ENCODE assay signal across 8 mouse cellular contexts in genomic region chr19:8965771-8966170, GRCm38 (mm10). TPM values are rescaled to one million over a fixed set of nuclear protein-coding genes. Genes with fewer than 3 reads are reported as not detected.
DNase-seq lines count a peak whose midpoint lies in the region; ATAC-seq and TF ChIP-seq lines count a peak whose summit lies in the region.

No protein-coding gene starts in this region.

- H3K4me2 ChIP-seq in hindbrain, embryonic 11.5 days (replicated peaks; ENCODE audit: low read depth, low read length), result peak overlapping the region; percentile 26
- H3K4me2 ChIP-seq in liver, embryonic 15.5 days, result peak overlapping the region; percentile 74

- 80% methylated on average over 8 of the region's 8 CpGs for WGBS in hindbrain, embryonic 11.5 days
- 72% methylated on average over 8 of the region's 8 CpGs for WGBS in liver, embryonic 15.5 days (ENCODE audit: insufficient replicate concordance)

- no peaks in the 10 kb centered on the region for H3K27me3 ChIP-seq in testis, adult 2 months (ENCODE audit: control insufficient read depth, insufficient read depth, low read length)
- no peaks in the 10 kb centered on the region for H3K27me3 ChIP-seq in hindbrain, embryonic 11.5 days (ENCODE audit: control insufficient read depth, insufficient read depth, low read length)
- H3K27me3 ChIP-seq in liver, embryonic 15.5 days, result no peaks in the 10 kb centered on the region

- H3K9me3 ChIP-seq in hindbrain, embryonic 11.5 days (ENCODE audit: control insufficient read depth, low read length), result no peaks in the 10 kb centered on the region
- no peaks in the 10 kb centered on the region for H3K9me3 ChIP-seq in liver, embryonic 15.5 days (replicated peaks)

- TF ChIP-seq CTCF in testis, adult 2 months (IDR thresholded peaks at IDR 0.05; ENCODE audit: control insufficient read depth, insufficient read depth, insufficient replicate concordance, low read depth, low read length), result no peak

- H3K36me3 ChIP-seq in testis, adult 2 months (ENCODE audit: control insufficient read depth, insufficient read depth, low read length), result peaks cover 4% of the 10 kb centered on the region; the same call in 1 of the 2 replicates
- H3K36me3 ChIP-seq in hindbrain, embryonic 11.5 days (ENCODE audit: control insufficient read depth, insufficient read depth, low read length), result peaks cover 18% of the 10 kb centered on the region
- peaks cover 74% of the 10 kb centered on the region for H3K36me3 ChIP-seq in liver, embryonic 15.5 days (replicated peaks)

- no peak; the same call in 1 of the 2 replicates for TF ChIP-seq POLR2A in testis, adult 2 months (IDR thresholded peaks at IDR 0.05; ENCODE audit: control insufficient read depth, low read depth, low read length)

- H3K27ac ChIP-seq in testis, adult 2 months (ENCODE audit: control insufficient read depth, insufficient read depth, low read depth, low read length), result peak overlapping the region; percentile 98
- H3K27ac ChIP-seq in hindbrain, embryonic 11.5 days (ENCODE audit: low read depth, low read length), result peak overlapping the region; percentile 70; the same call in 1 of the 2 replicates
- H3K27ac ChIP-seq in liver, embryonic 15.5 days (replicated peaks), result peak overlapping the region; percentile 86

- H3K9ac ChIP-seq in hindbrain, embryonic 11.5 days (ENCODE audit: low read depth, low read length), result no peak overlapping the region; the same call in 1 of the 2 replicates
- peak overlapping the region; percentile 70 for H3K9ac ChIP-seq in liver, embryonic 15.5 days

- DNase-seq in adrenal gland, postnatal 25 days, result peak; percentile 22
- DNase-seq in adrenal gland, postnatal 36 days, result no peak
- DNase-seq in testis, postnatal 14 days (ENCODE audit: low spot score), result no peak
- no peak for DNase-seq in hindbrain, embryonic 11.5 days (ENCODE audit: low spot score)
- no peak for DNase-seq in urinary bladder, adult 2 months (ENCODE audit: low spot score)
- DNase-seq in frontal cortex, postnatal 14 days (ENCODE audit: low spot score in 2 of 2), result no peak

- no peak for ATAC-seq in hindbrain, embryonic 11.5 days (ENCODE audit: low FRiP score)
- no peak for ATAC-seq in liver, embryonic 15.5 days (ENCODE audit: insufficient read depth)

- H3K4me1 ChIP-seq in testis, adult 2 months (ENCODE audit: control insufficient read depth, insufficient read depth, low read length), result peaks cover 5% of the 10 kb centered on the region
- peaks cover 3% of the 10 kb centered on the region; the same call in 1 of the 2 replicates for H3K4me1 ChIP-seq in hindbrain, embryonic 11.5 days (replicated peaks; ENCODE audit: control insufficient read depth, insufficient read depth, low read length)
- peaks cover 41% of the 10 kb centered on the region for H3K4me1 ChIP-seq in liver, embryonic 15.5 days (replicated peaks)

- peak overlapping the region; percentile 98 for H3K4me3 ChIP-seq in testis, adult 2 months (ENCODE audit: control insufficient read depth, low read depth, low read length)
- H3K4me3 ChIP-seq in hindbrain, embryonic 11.5 days (ENCODE audit: low read depth, low read length), result peak overlapping the region; percentile 86; the same call in 1 of the 2 replicates
- peak overlapping the region; percentile 80 for H3K4me3 ChIP-seq in liver, embryonic 15.5 days (replicated peaks)

RNA-seq across cellular contexts. Expression of gene Eef1g, which starts 1.1 kb away (rescaled TPM):
- 327 and 416 TPM in 2 replicates for total RNA-seq in adrenal gland, postnatal 25 days (2021)
- 100 to 1,000 TPM; 331 to 363 TPM for total RNA-seq in adrenal gland, postnatal 36 days (2021)
- polyA plus RNA-seq in testis, adult 2 months (2012; rRNA removed), result 442 and 506 TPM in 2 replicates
- 462 and 475 TPM in 2 replicates for polyA plus RNA-seq in hindbrain, embryonic 11.5 days (2014; fragmentation: Nextera tagmentation; extraction: Ambion mirVana)
- 177 and 180 TPM in 2 replicates for polyA plus RNA-seq in liver, embryonic 15.5 days (2015; fragmentation: Nextera tagmentation; extraction: Ambion mirVana)
- polyA plus RNA-seq in urinary bladder, adult 2 months (2012; rRNA removed), result 398 and 489 TPM in 2 replicates

RNA-seq across cellular contexts. Expression of gene Tut1, which starts 12.1 kb away (rescaled TPM):
- 23.1 and 23.6 TPM in 2 replicates for total RNA-seq in adrenal gland, postnatal 25 days (2021)
- 10 to 100 TPM; 20.7 to 24.4 TPM for total RNA-seq in adrenal gland, postnatal 36 days (2021)
- 38.2 and 38.6 TPM in 2 replicates for polyA plus RNA-seq in testis, adult 2 months (2012; rRNA removed)
- 23.7 and 27.8 TPM in 2 replicates for polyA plus RNA-seq in hindbrain, embryonic 11.5 days (2014; fragmentation: Nextera tagmentation; extraction: Ambion mirVana)
- 13.7 and 14.6 TPM in 2 replicates for polyA plus RNA-seq in liver, embryonic 15.5 days (2015; fragmentation: Nextera tagmentation; extraction: Ambion mirVana)
- polyA plus RNA-seq in urinary bladder, adult 2 months (2012; rRNA removed), result 21.8 and 24.1 TPM in 2 replicates

RNA-seq across cellular contexts. Expression of gene Ahnak, which starts 23.3 kb away (rescaled TPM):
- total RNA-seq in adrenal gland, postnatal 25 days (2021), result 93.0 and 106 TPM in 2 replicates
- 100 to 1,000 TPM; 114 to 197 TPM for total RNA-seq in adrenal gland, postnatal 36 days (2021)
- 1.6 and 2.3 TPM in 2 replicates for polyA plus RNA-seq in testis, adult 2 months (2012; rRNA removed)
- polyA plus RNA-seq in hindbrain, embryonic 11.5 days (2014; fragmentation: Nextera tagmentation; extraction: Ambion mirVana), result 6.0 and 14.1 TPM in 2 replicates
- polyA plus RNA-seq in liver, embryonic 15.5 days (2015; fragmentation: Nextera tagmentation; extraction: Ambion mirVana), result 2.5 and 3.0 TPM in 2 replicates
- polyA plus RNA-seq in urinary bladder, adult 2 months (2012; rRNA removed), result 126 and 168 TPM in 2 replicates

RNA-seq across cellular contexts. Expression of gene Mta2, which starts 24.1 kb away (rescaled TPM):
- total RNA-seq in adrenal gland, postnatal 25 days (2021), result 98.6 and 104 TPM in 2 replicates
- total RNA-seq in adrenal gland, postnatal 36 days (2021), result 10 to 100 TPM; 88.0 to 88.6 TPM
- polyA plus RNA-seq in testis, adult 2 months (2012; rRNA removed), result 14.0 and 14.5 TPM in 2 replicates
- 45.6 and 52.3 TPM in 2 replicates for polyA plus RNA-seq in hindbrain, embryonic 11.5 days (2014; fragmentation: Nextera tagmentation; extraction: Ambion mirVana)
- 79.0 and 85.9 TPM in 2 replicates for polyA plus RNA-seq in liver, embryonic 15.5 days (2015; fragmentation: Nextera tagmentation; extraction: Ambion mirVana)
- 29.9 and 47.6 TPM in 2 replicates for polyA plus RNA-seq in urinary bladder, adult 2 months (2012; rRNA removed)

RNA-seq across cellular contexts. Expression of gene Eml3, which starts 36.4 kb away (rescaled TPM):
- total RNA-seq in adrenal gland, postnatal 25 days (2021), result 57.2 and 67.5 TPM in 2 replicates
- total RNA-seq in adrenal gland, postnatal 36 days (2021), result 10 to 100 TPM; 46.9 to 59.1 TPM
- polyA plus RNA-seq in testis, adult 2 months (2012; rRNA removed), result 4.9 and 5.7 TPM in 2 replicates
- 6.5 and 7.8 TPM in 2 replicates for polyA plus RNA-seq in hindbrain, embryonic 11.5 days (2014; fragmentation: Nextera tagmentation; extraction: Ambion mirVana)
- polyA plus RNA-seq in liver, embryonic 15.5 days (2015; fragmentation: Nextera tagmentation; extraction: Ambion mirVana), result 13.1 and 14.6 TPM in 2 replicates
- polyA plus RNA-seq in urinary bladder, adult 2 months (2012; rRNA removed), result 40.5 and 45.3 TPM in 2 replicates
